Mouse (Mus musculus) myocyte (in vitro differentiated cells): ENCODE data around the gene Cblc.

Source experiments
- E2F4 ChIP-seq: IDR thresholded peaks from one replicate; pipeline ENCODE4 v1.6.1; 2011; ENCODE audit warnings: mild to moderate bottlenecking, control low read depth, moderate library complexity; ENCODE audit not compliant: insufficient read depth
- MAX ChIP-seq: IDR thresholded peaks from one replicate; pipeline ENCODE4 v1.6.1; 2011; ENCODE audit warnings: low read depth, mild to moderate bottlenecking, control low read depth
- MYOG ChIP-seq, 3 experiments: IDR thresholded peaks; one replicate each; pipeline ENCODE4 v1.6.1; 2011; ENCODE audit warnings: control low read depth in 2 of 3, low read depth in 2 of 3, mild to moderate bottlenecking in 2 of 3; ENCODE audit not compliant: insufficient read length in 2 of 3, control insufficient read depth in 1 of 3, insufficient read depth in 1 of 3
- POLR2A ChIP-seq: IDR thresholded peaks from one replicate; pipeline ENCODE4 v1.6.1; 2011; ENCODE audit warnings: low read depth, mild to moderate bottlenecking, control low read depth, moderate library complexity; ENCODE audit not compliant: insufficient read length
- POLR2AphosphoS2 ChIP-seq: IDR thresholded peaks from one replicate; pipeline ENCODE4 v1.6.1; 2011; ENCODE audit warnings: low read depth, control low read depth; ENCODE audit not compliant: insufficient read length
- REST ChIP-seq: IDR thresholded peaks from one replicate; pipeline ENCODE4 v1.6.1; 2011; ENCODE audit warnings: mild to moderate bottlenecking, control low read depth, moderate library complexity; ENCODE audit not compliant: insufficient read depth, insufficient read length
- SRF ChIP-seq: IDR thresholded peaks from one replicate; pipeline ENCODE4 v1.6.1; 2011; ENCODE audit warnings: low read depth; ENCODE audit not compliant: control insufficient read depth, insufficient read length
- TCF12 ChIP-seq: IDR thresholded peaks from one replicate; pipeline ENCODE4 v1.6.1; 2011; ENCODE audit warnings: mild to moderate bottlenecking, control low read depth; ENCODE audit not compliant: poor library complexity, insufficient read depth, severe bottlenecking
- USF1 ChIP-seq: IDR thresholded peaks from one replicate; pipeline ENCODE4 v1.6.1; 2011; ENCODE audit warnings: low read depth, mild to moderate bottlenecking, control low read depth, moderate library complexity

GRCm38 (mm10) chr7:19779903-19780302, 16.7 kb downstream of the Cblc start:
- TF ChIP-seq USF1 (no peak), POLR2AphosphoS2 (no peak), REST (no peak), POLR2A (no peak), TCF12 (no peak), MAX (no peak), SRF (no peak), E2F4 (no peak), MYOG (IDR thresholded peaks at IDR 0.05; ENCODE audit: control insufficient read depth in 1 of 3, insufficient read depth in 1 of 3, insufficient read length in 2 of 3, low read depth in 2 of 3) (no peak)
